Mouse (Mus musculus) cerebellum, adult 9-10 months (tissue): ENCODE results near the gene Necab2.

Experiments
- DNase-seq: peaks from one replicate; pipeline ENCODE4 v3.0.0; 2022

Necab2 gene

GRCm38 (mm10) chr8:119428766-119429327, 17.7 kb upstream of the Necab2 start:
- DNase-seq, result no peak

- no peak for DNase-seq
Observed at GRCm38 (mm10) chr8:119429552-119429951, 17.0 kb upstream of the Necab2 start.

- DNase-seq, result no peak
Observed at GRCm38 (mm10) chr8:119430250-119430649, 16.3 kb upstream of the Necab2 start.

GRCm38 (mm10) chr8:119430690-119431089, 15.8 kb upstream of the Necab2 start:
- no peak for DNase-seq

GRCm38 (mm10) chr8:119432372-119432771, 14.1 kb upstream of the Necab2 start:
- DNase-seq, result no peak

GRCm38 (mm10) chr8:119433582-119434174, 12.8 kb upstream of the Necab2 start, which contains the start of gene Osgin1:
Gene Osgin1, plus strand, starts transcription at chr8:119434124.
- no peak for DNase-seq

- no peak for DNase-seq
Observed at GRCm38 (mm10) chr8:119434569-119434968, 11.9 kb upstream of the Necab2 start.

GRCm38 (mm10) chr8:119435527-119435926, 11.0 kb upstream of the Necab2 start:
- DNase-seq, result no peak

GRCm38 (mm10) chr8:119436331-119436730, 10.2 kb upstream of the Necab2 start:
- DNase-seq, result no peak

GRCm38 (mm10) chr8:119436933-119437332, 9.6 kb upstream of the Necab2 start:
- DNase-seq, result no peak

- DNase-seq, result no peak
Observed at GRCm38 (mm10) chr8:119437506-119437905, 9.0 kb upstream of the Necab2 start.

GRCm38 (mm10) chr8:119438876-119439275, 7.6 kb upstream of the Necab2 start:
- DNase-seq, result no peak

GRCm38 (mm10) chr8:119439424-119439823, 7.1 kb upstream of the Necab2 start:
- no peak for DNase-seq

- DNase-seq, result no peak
Observed at GRCm38 (mm10) chr8:119439893-119440249, 6.6 kb upstream of the Necab2 start.

- peak; percentile 51 for DNase-seq
Observed at GRCm38 (mm10) chr8:119440250-119440951, 6.1 kb upstream of the Necab2 start.

- DNase-seq, result no peak
Observed at GRCm38 (mm10) chr8:119440952-119441270, 5.6 kb upstream of the Necab2 start.

- no peak for DNase-seq
Observed at GRCm38 (mm10) chr8:119442013-119442412, 4.5 kb upstream of the Necab2 start.

- DNase-seq, result no peak
Observed at GRCm38 (mm10) chr8:119442970-119443369, 3.5 kb upstream of the Necab2 start.

- no peak for DNase-seq
Observed at GRCm38 (mm10) chr8:119446990-119447780, 666 bp downstream of the Necab2 start.

GRCm38 (mm10) chr8:119447781-119448170, 1.3 kb downstream of the Necab2 start:
- DNase-seq, result no peak

GRCm38 (mm10) chr8:119449627-119450026, 3.1 kb downstream of the Necab2 start:
- no peak for DNase-seq

GRCm38 (mm10) chr8:119451131-119451530, 4.6 kb downstream of the Necab2 start:
- no peak for DNase-seq

- DNase-seq, result no peak
Observed at GRCm38 (mm10) chr8:119452919-119453318, 6.4 kb downstream of the Necab2 start.

- DNase-seq, result no peak
Observed at GRCm38 (mm10) chr8:119456045-119456444, 9.5 kb downstream of the Necab2 start.
